Mouse (Mus musculus) mesoderm, embryonic 11.5 days (tissue): ENCODE results near the gene Snap29.

Experiments
- DNase-seq: peaks from one replicate; pipeline ENCODE4 v3.0.0-alpha.2; 2012; ENCODE audit warnings: low read depth, low spot score

The Snap29 gene

DNA sequence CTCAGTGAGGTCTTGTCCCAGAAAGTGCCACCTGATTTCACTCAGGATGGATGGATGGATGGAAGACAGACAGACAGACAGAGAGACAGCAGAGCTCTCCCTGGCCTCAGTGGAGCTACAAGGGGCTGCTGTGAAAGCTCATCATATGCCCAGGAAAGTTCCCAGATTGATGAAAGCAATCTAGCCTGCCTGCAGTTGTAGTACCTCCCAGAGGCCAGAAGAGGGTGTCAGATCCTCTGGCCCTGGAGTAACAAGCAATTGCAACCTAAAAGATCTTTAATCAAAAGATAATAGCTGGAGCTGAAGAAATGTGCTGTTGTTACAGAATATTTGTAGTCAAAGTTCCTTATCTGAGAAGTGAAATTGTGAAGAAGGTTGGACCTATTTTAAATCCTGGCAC, 68.3 kb downstream of the Snap29 start:
- no peak for DNase-seq

GRCm38 (mm10) chr16:17474761-17475160, 69.0 kb downstream of the Snap29 start:
- no peak for DNase-seq

GRCm38 (mm10) chr16:17475326-17475725, 69.5 kb downstream of the Snap29 start:
- no peak for DNase-seq

DNA sequence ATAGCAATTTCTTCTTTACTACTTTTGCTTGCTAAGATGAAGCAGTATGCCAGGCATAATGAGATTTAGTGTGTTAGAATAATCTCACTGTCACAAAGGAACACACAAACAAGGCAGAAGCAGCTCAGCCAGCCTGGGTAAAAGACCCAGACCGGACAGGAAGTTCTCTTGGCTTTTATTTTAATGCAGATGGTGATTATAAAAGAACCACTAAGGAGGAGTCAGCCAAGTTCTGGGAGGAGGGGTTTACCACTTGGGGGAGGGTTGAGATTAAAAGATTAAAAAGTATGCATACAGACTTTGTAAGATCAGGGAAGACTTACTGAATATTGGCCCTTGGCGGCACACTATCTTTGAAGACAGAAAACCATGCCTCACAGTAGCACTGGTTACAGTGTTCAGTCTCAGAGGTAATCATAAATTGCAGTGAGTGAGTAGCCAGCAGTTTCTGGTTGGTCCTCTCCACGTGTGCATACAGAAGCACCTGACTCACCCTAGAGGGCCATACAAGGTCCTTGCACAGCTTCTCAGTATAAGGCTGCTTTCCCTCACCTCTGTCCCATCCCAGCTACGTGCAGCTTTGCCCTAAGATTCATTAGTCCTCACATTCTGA, 72.7 kb downstream of the Snap29 start:
- no peak for DNase-seq
